Mouse (Mus musculus): ENCODE measurements at regions not wholly inside any gene's neighbourhood (a gene's known extent, or its start where the extent isn't known, plus 50 kb on each side); places are given as distances from the start of the nearest gene placed in this dataset.
"Not testable (repeated sequence)": the region's sequence is repeated elsewhere in the genome, so short reads cannot be mapped to it uniquely, and the experiment has no call there.

- not testable (repeated sequence) for ATAC-seq (replicated peaks; ENCODE audit: insufficient number of reproducible peaks, insufficient read depth, low FRiP score, low read depth); H3K4me3 ChIP-seq; H3K27ac ChIP-seq; H3K9ac ChIP-seq; H3K9me3 ChIP-seq (replicated peaks); H3K36me3 ChIP-seq; H3K4me2 ChIP-seq; H3K27me3 ChIP-seq; H3K4me1 ChIP-seq (replicated peaks)
- 87% methylated on average over 11 of the region's 14 CpGs for WGBS
Observed at GRCm38 (mm10) chr11:41090391-41090900, 335.3 kb upstream of the Ccng1 start.

GRCm38 (mm10) chr11:41063570-41063969, 308.5 kb upstream of the Ccng1 start:
- H3K27ac ChIP-seq: no peak overlapping the region
- no peaks in the 10 kb centered on the region for H3K9me3 ChIP-seq (replicated peaks)
- no peak overlapping the region for H3K4me2 ChIP-seq
- H3K36me3 ChIP-seq: no peaks in the 10 kb centered on the region
- WGBS: 49% methylated on average over 3 of the region's 3 CpGs
- H3K27me3 ChIP-seq: no peaks in the 10 kb centered on the region
- H3K9ac ChIP-seq: no peak overlapping the region
- ATAC-seq (replicated peaks; ENCODE audit: insufficient number of reproducible peaks, insufficient read depth, low FRiP score, low read depth): no peak
- no peak overlapping the region for H3K4me3 ChIP-seq
- no peaks in the 10 kb centered on the region for H3K4me1 ChIP-seq (replicated peaks)

- Histone ChIP-seq H3K27ac (no peak overlapping the region), H3K4me3 (no peak overlapping the region), H3K27me3 (no peaks in the 10 kb centered on the region), H3K9ac (no peak overlapping the region), H3K4me1 (replicated peaks) (no peaks in the 10 kb centered on the region), H3K9me3 (replicated peaks) (no peaks in the 10 kb centered on the region), H3K4me2 (no peak overlapping the region), H3K36me3 (no peaks in the 10 kb centered on the region)
- ATAC-seq (replicated peaks; ENCODE audit: insufficient number of reproducible peaks, insufficient read depth, low FRiP score, low read depth): no peak
- WGBS: 61% methylated on average over 3 of the region's 3 CpGs
Observed at GRCm38 (mm10) chr11:41057796-41058195, 302.7 kb upstream of the Ccng1 start.

- Histone ChIP-seq H3K9ac (no peak overlapping the region), H3K9me3 (replicated peaks) (no peaks in the 10 kb centered on the region), H3K4me3 (no peak overlapping the region), H3K4me2 (no peak overlapping the region), H3K4me1 (replicated peaks) (no peaks in the 10 kb centered on the region), H3K36me3 (no peaks in the 10 kb centered on the region), H3K27me3 (no peaks in the 10 kb centered on the region), H3K27ac (no peak overlapping the region)
- ATAC-seq (replicated peaks; ENCODE audit: insufficient number of reproducible peaks, insufficient read depth, low FRiP score, low read depth): no peak
- 50% methylated on average over 2 of the region's 2 CpGs for WGBS
Observed at GRCm38 (mm10) chr11:41030018-41030417, 274.9 kb upstream of the Ccng1 start.

- ATAC-seq (replicated peaks; ENCODE audit: insufficient number of reproducible peaks, insufficient read depth, low FRiP score, low read depth): no peak
- no peaks in the 10 kb centered on the region for H3K9me3 ChIP-seq (replicated peaks)
- H3K27me3 ChIP-seq: no peaks in the 10 kb centered on the region
- H3K4me2 ChIP-seq: no peak overlapping the region
- H3K4me1 ChIP-seq (replicated peaks): no peaks in the 10 kb centered on the region
- 50% methylated on average over 3 of the region's 3 CpGs for WGBS
- no peak overlapping the region for H3K4me3 ChIP-seq
- H3K27ac ChIP-seq: no peak overlapping the region
- H3K36me3 ChIP-seq: no peaks in the 10 kb centered on the region
- no peak overlapping the region for H3K9ac ChIP-seq
Observed at GRCm38 (mm10) chr11:41010096-41010495, 255.0 kb upstream of the Ccng1 start.

- Histone ChIP-seq H3K9ac (no peak overlapping the region), H3K4me1 (replicated peaks) (no peaks in the 10 kb centered on the region), H3K27ac (no peak overlapping the region), H3K27me3 (no peaks in the 10 kb centered on the region), H3K4me3 (no peak overlapping the region), H3K9me3 (replicated peaks) (no peaks in the 10 kb centered on the region), H3K36me3 (no peaks in the 10 kb centered on the region), H3K4me2 (no peak overlapping the region)
- 73% methylated on average over 2 of the region's 2 CpGs for WGBS
- no peak for ATAC-seq (replicated peaks; ENCODE audit: insufficient number of reproducible peaks, insufficient read depth, low FRiP score, low read depth)
Observed at GRCm38 (mm10) chr11:40972806-40973205, 217.7 kb upstream of the Ccng1 start.

- H3K4me2 ChIP-seq: peak overlapping the region; percentile 62
- H3K4me1 ChIP-seq (replicated peaks): no peaks in the 10 kb centered on the region
- H3K4me3 ChIP-seq: peak overlapping the region; percentile 41
- ATAC-seq (replicated peaks; ENCODE audit: insufficient number of reproducible peaks, insufficient read depth, low FRiP score, low read depth): no peak
- no peaks in the 10 kb centered on the region for H3K9me3 ChIP-seq (replicated peaks)
- no peaks in the 10 kb centered on the region for H3K36me3 ChIP-seq
- H3K27me3 ChIP-seq: no peaks in the 10 kb centered on the region
- H3K27ac ChIP-seq: no peak overlapping the region
- H3K9ac ChIP-seq: no peak overlapping the region
- 3% methylated on average over 12 of the region's 12 CpGs for WGBS
Observed at GRCm38 (mm10) chr11:40927168-40927567, 172.1 kb upstream of the Ccng1 start.

- H3K27me3 ChIP-seq: no peaks in the 10 kb centered on the region
- H3K4me1 ChIP-seq (replicated peaks): no peaks in the 10 kb centered on the region
- H3K36me3 ChIP-seq: no peaks in the 10 kb centered on the region
- no peaks in the 10 kb centered on the region for H3K9me3 ChIP-seq (replicated peaks)
- no peak for ATAC-seq (replicated peaks; ENCODE audit: insufficient number of reproducible peaks, insufficient read depth, low FRiP score, low read depth)
- no peak overlapping the region for H3K9ac ChIP-seq
- no peak overlapping the region for H3K27ac ChIP-seq
- no peak overlapping the region for H3K4me3 ChIP-seq
- no peak overlapping the region for H3K4me2 ChIP-seq
- WGBS: 97% methylated on average over 1 of the region's 1 CpGs
Observed at GRCm38 (mm10) chr11:40891485-40891884, 136.4 kb upstream of the Ccng1 start.

- H3K9me3 ChIP-seq (replicated peaks): no peaks in the 10 kb centered on the region
- H3K4me3 ChIP-seq: no peak overlapping the region
- H3K27ac ChIP-seq: no peak overlapping the region
- H3K4me1 ChIP-seq (replicated peaks): no peaks in the 10 kb centered on the region
- no peak overlapping the region for H3K9ac ChIP-seq
- no peaks in the 10 kb centered on the region for H3K27me3 ChIP-seq
- ATAC-seq (replicated peaks; ENCODE audit: insufficient number of reproducible peaks, insufficient read depth, low FRiP score, low read depth): no peak
- H3K4me2 ChIP-seq: no peak overlapping the region
- WGBS: 74% methylated on average over 5 of the region's 5 CpGs
- no peaks in the 10 kb centered on the region for H3K36me3 ChIP-seq
Observed at GRCm38 (mm10) chr11:40884509-40884908, 129.4 kb upstream of the Ccng1 start.

GRCm38 (mm10) chr11:40879589-40879988, 124.5 kb upstream of the Ccng1 start:
- Histone ChIP-seq H3K9ac (no peak overlapping the region), H3K4me1 (replicated peaks) (no peaks in the 10 kb centered on the region), H3K36me3 (no peaks in the 10 kb centered on the region), H3K4me3 (no peak overlapping the region), H3K27ac (no peak overlapping the region), H3K27me3 (no peaks in the 10 kb centered on the region), H3K4me2 (no peak overlapping the region), H3K9me3 (replicated peaks) (no peaks in the 10 kb centered on the region)
- 80% methylated on average over 5 of the region's 5 CpGs for WGBS
- no peak for ATAC-seq (replicated peaks; ENCODE audit: insufficient number of reproducible peaks, insufficient read depth, low FRiP score, low read depth)

GRCm38 (mm10) chr11:40873002-40873401, 117.9 kb upstream of the Ccng1 start:
- Histone ChIP-seq H3K4me1 (replicated peaks) (no peaks in the 10 kb centered on the region), H3K27me3 (no peaks in the 10 kb centered on the region)
- WGBS: 78% methylated on average over 2 of the region's 2 CpGs

GRCm38 (mm10) chr11:40865694-40866093, 110.6 kb upstream of the Ccng1 start:
- no peak overlapping the region for H3K4me2 ChIP-seq
- H3K9me3 ChIP-seq (replicated peaks): no peaks in the 10 kb centered on the region
- no peaks in the 10 kb centered on the region for H3K27me3 ChIP-seq
- 18% methylated on average over 2 of the region's 2 CpGs for WGBS
- no peak overlapping the region for H3K27ac ChIP-seq
- no peaks in the 10 kb centered on the region for H3K36me3 ChIP-seq
- no peak overlapping the region for H3K4me3 ChIP-seq
- H3K9ac ChIP-seq: no peak overlapping the region
- ATAC-seq (replicated peaks; ENCODE audit: insufficient number of reproducible peaks, insufficient read depth, low FRiP score, low read depth): no peak
- no peaks in the 10 kb centered on the region for H3K4me1 ChIP-seq (replicated peaks)

More at GRCm38 (mm10) chr11:40873002-40873401, 117.9 kb upstream of the Ccng1 start:
- H3K4me3 ChIP-seq: no peak overlapping the region
- no peaks in the 10 kb centered on the region for H3K9me3 ChIP-seq (replicated peaks)
- H3K36me3 ChIP-seq: no peaks in the 10 kb centered on the region
- no peak for ATAC-seq (replicated peaks; ENCODE audit: insufficient number of reproducible peaks, insufficient read depth, low FRiP score, low read depth)
- H3K4me2 ChIP-seq: no peak overlapping the region
- H3K27ac ChIP-seq: no peak overlapping the region
- H3K9ac ChIP-seq: no peak overlapping the region

Data from heart, embryonic 15.5 days (tissue).